Mouse (Mus musculus) central nervous system, embryonic 11.5 days (tissue): ENCODE measurements around the gene Tet3. TPM values are rescaled to one million over a fixed set of nuclear protein-coding genes. Genes with fewer than 3 reads are reported as not detected.

Experiments
- polyA plus RNA-seq: library from polyadenylated mRNA; depleted of rRNA; stranded (reverse); fragments of >200 nt; gene quantifications from 2 replicates; pipeline ENCODE4 v1.2.3, GENCODE M21; 2012; rRNA removed

Tet3 gene
- polyA plus RNA-seq, result 27.5 and 32.0 TPM in 2 replicates

DNA sequence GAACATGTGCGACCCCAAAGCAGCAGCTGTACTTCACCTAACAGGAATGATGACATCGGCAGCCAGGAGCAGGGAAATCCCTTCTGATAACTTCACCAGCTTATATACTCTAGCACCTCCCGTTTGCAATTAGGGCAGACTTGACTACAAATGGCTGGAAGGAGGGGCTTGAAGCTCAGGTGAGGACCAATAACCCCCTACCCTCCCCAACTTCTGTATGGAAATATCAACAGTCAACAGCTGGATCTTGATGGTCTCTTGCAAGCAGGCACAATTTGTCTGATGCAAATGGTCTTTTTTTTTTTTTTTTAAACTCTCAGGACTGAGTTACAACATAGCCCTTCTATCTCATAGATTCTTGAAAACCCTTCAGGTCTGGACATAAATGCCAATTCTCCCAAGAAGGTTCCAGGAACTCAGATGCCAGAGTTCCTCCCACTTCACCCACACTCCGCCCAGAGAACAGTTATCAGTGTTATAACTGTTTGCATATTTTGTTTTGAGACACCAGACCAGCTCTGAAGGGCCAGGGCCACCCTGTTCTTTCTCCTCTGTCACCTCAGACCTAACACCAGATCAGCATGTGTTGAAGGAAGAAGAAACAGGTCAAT is at the start of gene Tet3:
Tet3 (minus strand) TSS at position 51 of the 611 bp plus-strand sequence.

DNA sequence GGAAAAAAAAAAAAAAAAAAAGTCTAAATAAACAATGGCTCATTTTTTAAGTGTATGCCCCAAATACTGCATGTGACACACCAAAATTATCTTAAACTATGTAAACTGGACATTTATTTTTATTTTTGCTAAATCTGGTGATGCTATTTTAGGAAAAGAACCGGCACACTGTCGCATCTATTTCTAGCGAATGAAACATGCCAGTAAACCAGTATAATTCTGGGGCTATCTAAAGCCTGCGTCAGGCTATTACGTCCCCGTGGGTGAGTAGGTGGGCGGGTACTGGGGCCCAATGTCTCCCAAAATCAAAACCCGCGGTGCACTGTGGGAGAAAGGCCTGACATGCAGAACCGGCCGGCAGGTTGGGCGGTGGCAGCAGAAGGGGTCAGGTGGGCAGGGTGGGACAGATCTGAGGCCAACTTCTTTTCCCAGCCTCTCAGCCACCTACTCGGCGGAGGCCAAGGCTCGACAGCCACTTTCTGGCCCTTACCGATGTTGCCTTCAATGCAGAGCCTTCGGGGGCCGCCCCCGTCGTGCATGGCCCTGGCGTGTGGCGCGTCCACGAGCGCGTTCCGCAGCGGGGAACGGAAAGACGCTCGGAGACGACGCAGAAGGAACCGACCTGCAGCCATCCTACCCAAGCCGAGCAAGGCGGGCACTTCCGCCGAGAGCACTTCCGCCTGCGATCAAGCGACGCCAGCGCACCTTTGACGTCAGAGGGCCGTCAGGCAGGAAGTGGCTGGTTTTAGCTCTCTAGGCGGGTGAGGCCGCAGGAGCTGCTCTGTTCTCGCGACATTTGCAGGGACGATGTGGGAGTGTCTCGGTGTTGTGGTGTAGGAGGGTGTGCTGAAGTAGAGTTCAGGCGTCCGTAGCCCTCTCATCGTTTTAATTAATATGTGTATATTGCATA is 47.6 kb upstream of the Tet3 start, which contains the start of gene Dguok:
Dguok (minus strand) TSS at position 712 of the 910 bp plus-strand sequence.

DNA sequence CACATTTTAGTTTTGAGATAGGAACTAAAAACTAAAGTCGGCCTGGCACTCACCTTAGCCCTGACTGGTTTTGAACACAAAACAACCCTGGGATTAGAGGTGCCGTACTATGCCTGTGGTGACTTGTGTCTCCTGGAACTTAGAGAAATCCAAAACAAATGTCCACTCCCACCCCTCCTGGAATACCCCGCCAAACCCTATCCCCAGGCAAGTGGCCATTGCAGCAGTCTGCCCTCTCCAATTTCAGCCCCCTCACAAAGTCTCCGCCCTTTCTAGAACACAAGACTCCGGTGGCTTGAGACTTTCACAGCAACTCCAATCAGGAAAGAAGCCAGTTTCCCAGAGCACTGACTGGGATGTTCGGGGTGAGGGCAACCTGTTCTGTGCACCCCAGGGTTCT is 110.0 kb downstream of the Tet3 start, which contains the start of gene Bola3:
Bola3 (plus strand) TSS at position 275 of the 400 bp plus-strand sequence.

DNA sequence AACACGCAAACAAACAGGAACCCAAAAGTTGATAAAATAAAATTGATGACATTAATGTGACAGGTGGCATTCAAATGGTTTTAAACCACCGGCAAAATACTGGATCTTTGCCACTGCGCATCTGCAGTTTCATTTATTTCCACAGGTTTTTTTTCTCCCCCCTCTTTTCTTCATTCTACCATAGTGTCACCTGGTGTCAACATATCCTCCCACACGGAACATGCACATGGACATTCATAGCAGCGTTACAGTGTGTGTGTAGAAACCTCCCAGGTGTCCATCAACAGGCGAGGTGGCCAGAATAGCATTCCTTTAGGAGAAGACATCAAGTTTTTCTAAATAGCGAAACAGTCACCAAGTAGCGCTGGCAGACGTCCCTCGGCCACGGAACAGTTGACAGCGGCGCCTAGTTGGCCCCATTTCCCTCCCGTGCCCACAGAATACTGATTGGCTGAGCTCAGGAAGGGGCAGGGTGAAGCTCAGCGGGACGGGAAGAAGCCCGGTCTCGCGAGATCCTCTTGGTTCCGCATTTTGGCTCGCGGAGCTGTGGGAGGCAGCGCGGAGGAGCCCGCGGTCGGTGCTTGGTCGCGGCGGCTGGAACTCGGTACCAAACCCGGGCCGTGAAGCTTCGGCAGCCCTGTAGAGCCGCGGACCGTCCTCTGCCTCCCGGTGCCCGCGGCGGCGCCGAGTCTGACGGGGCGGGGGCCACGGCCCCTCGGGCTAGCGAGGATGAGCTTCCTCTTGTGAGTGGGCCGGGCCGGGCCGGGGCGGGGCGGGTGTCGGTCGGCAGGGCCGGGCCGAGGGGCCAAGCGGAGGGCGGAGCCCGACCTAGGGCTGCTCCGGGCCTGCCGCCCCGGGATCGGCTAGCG is 133.1 kb downstream of the Tet3 start, which contains the start of the genes Mthfd2 and Mob1a:
Mthfd2 (minus strand) TSS at position 384 of the 869 bp plus-strand sequence.
Mob1a (plus strand) TSS at position 492 of the 869 bp plus-strand sequence.

Other genes with a start within 250 kb of the Tet3 start
- 1.4 and 1.6 TPM in 2 replicates for gene Slc4a5, start 239.3 kb downstream of the Tet3 start, polyA plus RNA-seq
- 29.9 and 33.6 TPM in 2 replicates for gene Mthfd2, start 133.2 kb downstream of the Tet3 start, polyA plus RNA-seq
- gene Mob1a, start 133.1 kb downstream of the Tet3 start, polyA plus RNA-seq, result 35.4 and 54.1 TPM in 2 replicates
- gene Bola3, start 109.9 kb downstream of the Tet3 start, polyA plus RNA-seq, result 48.7 and 77.4 TPM in 2 replicates
- gene Dguok, start 47.9 kb upstream of the Tet3 start, polyA plus RNA-seq, result 37.4 and 68.8 TPM in 2 replicates
- 2.1 and 6.5 TPM in 2 replicates for gene Actg2, start 77.2 kb upstream of the Tet3 start, polyA plus RNA-seq
- 12.8 and 16.9 TPM in 2 replicates for gene Stambp, start 113.6 kb upstream of the Tet3 start, polyA plus RNA-seq
- gene Clec4f, start 197.1 kb upstream of the Tet3 start, polyA plus RNA-seq, result 0.07 and 0.14 TPM in 2 replicates
- not detected in 2 replicates for gene Cd207, start 218.8 kb upstream of the Tet3 start, polyA plus RNA-seq